Mouse (Mus musculus): ENCODE measurements around the gene Serinc3.
A peak's percentile ranks its signal among the peaks of the same experiment; 100 is the strongest.

Gene Serinc3

DNA sequence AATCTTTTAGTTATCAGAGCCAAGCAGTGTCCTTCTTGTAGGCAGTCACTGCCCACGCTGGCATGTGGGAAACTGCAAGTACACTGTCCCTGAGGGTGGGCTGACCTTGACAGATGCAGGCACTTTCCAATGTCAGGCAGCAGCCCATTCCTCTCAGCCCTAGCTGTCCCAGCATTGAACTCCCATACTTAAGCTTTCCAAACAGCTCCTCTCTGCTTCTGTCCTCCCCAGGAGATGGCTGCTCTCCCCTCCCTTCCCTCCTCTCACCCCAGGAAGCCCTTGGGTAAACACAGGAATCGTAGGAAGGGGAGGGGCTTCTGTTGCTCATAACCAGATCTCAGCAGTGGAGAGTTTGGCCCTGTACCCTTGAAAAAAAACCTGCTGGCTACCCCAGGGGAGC lies 49.8 kb downstream of the Serinc3 start:
- no peak for DNase-seq (ENCODE audit: low spot score in 2 of 2)

DNA sequence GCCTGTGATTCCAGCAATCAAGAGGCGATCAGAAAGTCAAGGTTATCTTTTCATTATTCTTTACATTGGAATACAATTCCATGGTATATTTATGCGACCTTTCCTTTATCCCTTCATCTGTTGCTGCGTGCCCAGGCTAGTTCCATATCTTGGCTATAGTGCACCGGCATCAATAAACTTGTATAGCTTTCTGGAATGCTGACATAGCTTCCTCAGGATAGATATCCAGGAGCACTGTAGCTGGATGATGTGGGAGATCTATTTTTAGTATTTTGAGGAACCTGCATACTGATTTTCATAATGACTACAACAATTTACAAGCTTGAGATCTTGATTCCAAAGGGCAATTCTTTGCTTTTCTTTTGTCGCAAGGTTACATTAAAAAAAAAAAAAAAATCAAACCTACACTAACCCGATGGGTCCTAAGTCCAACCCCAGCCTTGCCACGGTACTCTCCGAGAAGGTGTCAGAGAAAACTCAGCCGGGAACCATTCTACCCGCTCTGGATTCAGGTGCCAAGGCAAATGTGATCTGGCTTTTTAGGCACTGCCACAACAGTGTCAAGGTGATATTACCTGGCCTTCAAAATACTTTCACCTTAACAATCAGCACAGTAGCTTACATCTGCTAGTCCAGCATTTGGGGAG lies 51.2 kb downstream of the Serinc3 start:
- DNase-seq (ENCODE audit: low spot score in 2 of 2), result no peak

DNA sequence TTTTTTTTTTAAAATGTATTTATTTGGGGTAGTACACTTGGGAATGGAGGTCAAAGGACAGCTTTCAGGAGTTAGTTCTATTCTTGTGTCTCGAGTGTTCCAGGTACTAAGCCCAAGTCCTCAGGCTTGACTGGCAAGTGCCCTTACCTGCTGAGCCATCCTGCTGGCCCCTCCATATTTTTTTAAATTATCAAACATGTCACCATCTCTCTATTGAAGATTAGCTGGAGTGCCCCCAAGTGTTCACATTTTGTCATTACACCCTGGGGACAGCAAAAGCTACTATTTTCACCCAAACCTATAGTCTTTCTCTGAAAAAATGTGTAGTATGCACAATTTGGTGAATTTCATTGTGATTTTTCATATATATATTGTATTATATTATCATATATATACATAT lies 52.8 kb downstream of the Serinc3 start:
- DNase-seq (ENCODE audit: low spot score in 2 of 2), result peak in 1 of 2 experiments; percentile 67

DNA sequence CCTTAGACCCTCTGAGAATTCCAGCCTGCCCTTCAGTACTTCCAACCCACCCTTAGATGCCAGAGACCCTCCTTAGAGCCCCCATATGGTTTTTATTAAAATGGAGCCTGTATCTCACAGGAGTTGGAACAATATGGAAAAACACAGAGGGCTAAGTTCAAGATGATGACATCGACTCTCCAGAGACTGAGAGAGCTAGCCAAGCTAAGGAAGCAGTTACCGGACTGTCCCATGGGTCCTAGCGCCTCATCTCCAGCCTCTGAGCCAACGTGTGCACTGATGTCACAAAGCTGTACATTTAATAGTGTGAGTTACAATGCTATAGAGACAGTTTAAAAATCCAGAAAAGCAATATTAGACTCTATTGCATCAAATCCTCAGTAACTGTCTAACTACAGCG lies 53.9 kb downstream of the Serinc3 start:
- no peak for DNase-seq (ENCODE audit: low spot score in 2 of 2)

DNA sequence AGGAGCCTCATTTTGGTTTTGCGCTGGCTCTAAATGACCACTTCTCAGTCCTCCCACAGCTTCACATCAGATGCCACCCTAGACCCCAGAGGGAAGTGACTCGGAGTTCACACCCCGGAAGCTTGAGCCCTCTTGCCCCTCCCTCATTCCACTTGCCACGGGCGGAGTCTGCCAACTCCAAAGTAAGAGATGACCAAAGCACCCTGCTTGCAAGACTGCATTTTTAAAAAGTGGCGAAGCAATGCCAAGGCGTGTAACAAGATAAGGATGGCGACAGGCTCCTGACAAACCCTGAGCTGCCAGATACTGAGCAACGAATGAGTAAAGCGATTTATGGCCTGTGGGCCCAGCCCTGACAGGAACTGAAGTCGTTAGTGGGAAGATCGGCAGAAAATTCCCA lies 54.7 kb downstream of the Serinc3 start:
- no peak for DNase-seq (ENCODE audit: low spot score in 2 of 2)

DNA sequence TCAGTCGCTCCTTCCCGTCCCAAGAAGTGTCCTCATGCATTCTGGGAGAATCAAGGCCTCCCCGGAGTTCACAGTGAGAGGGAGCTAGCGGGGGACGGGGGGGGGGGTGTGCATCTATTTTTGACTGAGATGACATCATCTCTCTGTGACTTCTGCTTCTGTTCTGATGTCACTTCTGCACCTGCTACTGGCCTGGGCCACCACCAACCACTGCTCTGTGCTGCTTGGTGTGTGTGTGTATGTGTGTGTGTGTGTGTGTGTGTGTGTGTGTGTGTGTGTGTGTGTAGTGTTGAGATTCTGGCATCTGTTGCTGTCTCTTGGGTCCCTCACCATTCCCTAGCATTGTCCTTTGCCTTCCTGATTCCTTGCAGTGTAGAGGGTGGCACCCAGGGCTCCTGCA lies 57.4 kb downstream of the Serinc3 start:
- DNase-seq (ENCODE audit: low spot score in 2 of 2), result no peak

DNA sequence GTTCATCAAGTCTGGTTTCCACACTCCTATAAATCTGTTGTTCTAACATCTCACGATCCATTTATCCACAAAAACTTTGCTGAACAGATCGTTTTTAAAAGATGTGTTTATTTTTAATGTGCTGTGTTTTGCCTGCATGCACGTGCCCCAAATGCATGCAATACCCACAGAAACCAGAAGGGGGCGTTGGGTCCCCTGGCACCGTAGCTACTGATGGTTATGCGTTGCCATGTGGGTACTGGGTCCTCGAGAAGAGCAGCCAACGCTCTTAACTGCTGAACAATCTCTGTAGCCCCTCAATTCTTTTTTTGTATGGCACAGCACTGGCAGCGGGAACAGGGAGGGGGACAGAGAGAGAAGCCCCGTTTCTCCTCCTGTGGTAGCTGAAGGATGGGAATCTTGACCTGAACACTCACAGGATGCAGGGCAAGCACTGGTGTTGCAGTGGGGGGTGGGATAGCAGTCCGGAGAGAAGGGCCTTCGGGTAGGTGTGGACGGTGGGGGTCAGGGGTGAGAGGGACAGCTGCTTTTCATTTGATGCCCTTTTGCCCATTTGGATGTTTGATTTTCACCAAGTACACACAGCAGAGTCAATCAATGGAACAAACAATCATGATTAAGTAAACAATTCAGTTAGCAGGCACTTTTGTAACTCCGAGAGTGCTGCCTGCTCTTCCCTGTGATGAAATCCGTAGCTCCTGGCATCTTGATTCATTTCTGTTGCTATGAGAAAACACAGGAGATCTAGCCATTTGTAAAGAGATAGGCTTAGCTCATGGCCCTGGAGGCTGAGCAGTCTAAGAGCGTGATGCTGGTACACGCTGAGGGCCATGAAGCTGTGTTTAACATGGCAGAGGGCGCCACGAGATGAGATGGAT lies 58.3 kb downstream of the Serinc3 start:
- DNase-seq (ENCODE audit: low spot score in 2 of 2), result peak; percentile 54 to 79

DNA sequence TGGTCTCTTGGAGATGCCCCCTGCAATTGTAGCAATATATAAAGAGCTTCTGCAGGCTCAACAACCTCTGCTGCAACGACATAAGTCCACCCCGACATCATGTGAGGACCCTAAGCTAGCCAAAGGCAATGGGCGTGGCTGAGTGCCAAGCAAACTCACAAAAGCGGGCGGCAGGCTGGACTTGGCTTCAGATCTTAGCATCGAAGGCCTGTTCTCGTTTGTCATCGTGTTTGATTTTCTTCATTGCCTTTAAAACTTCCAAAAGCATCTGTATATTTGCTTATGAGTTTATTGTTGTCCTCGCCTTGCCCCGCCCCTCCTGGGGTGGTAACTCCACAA lies 60.9 kb downstream of the Serinc3 start:
- no peak for DNase-seq (ENCODE audit: low spot score in 2 of 2)

DNA sequence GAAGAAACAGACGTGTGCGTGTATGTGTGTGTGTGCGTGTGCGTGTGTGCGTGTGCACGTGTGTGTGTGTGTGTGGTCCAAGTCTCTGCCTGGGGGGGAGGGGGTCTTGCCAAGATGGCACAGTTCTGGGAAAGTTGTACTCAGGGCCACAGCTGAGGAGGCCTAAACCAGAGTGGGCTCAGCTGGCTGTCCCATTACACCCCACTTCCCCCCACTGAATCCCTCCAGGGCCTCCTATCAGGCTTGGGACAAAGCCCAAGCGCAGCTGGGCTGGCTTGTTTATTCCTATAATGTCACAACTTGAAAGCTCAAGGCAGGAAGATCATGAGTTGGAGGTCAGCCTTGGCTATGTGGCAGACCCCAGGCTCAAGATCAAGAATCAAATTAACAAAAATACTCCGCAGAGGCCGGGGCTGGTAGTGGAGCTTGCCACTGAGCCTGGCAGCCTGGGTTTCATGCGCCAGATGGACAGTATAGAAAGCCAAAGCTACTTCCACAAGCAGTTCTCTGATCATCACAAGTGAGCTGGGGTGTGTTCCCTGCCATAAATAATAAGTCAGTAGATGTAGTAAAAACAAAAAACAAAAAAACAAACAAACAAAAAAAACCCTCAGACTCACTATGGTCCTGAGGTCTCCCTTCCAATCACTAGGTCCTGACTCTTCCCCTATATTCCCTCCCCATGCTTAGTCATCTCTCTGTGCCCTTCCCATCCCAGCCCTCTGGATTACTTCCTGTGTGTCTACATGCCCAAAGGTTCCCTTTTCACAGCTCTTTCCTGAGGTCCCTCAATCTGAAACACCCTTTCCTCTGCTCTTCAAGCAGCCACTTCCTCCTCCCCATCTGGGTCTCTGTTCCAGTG lies 61.5 kb downstream of the Serinc3 start:
- DNase-seq (ENCODE audit: low spot score in 2 of 2), result no peak

DNA sequence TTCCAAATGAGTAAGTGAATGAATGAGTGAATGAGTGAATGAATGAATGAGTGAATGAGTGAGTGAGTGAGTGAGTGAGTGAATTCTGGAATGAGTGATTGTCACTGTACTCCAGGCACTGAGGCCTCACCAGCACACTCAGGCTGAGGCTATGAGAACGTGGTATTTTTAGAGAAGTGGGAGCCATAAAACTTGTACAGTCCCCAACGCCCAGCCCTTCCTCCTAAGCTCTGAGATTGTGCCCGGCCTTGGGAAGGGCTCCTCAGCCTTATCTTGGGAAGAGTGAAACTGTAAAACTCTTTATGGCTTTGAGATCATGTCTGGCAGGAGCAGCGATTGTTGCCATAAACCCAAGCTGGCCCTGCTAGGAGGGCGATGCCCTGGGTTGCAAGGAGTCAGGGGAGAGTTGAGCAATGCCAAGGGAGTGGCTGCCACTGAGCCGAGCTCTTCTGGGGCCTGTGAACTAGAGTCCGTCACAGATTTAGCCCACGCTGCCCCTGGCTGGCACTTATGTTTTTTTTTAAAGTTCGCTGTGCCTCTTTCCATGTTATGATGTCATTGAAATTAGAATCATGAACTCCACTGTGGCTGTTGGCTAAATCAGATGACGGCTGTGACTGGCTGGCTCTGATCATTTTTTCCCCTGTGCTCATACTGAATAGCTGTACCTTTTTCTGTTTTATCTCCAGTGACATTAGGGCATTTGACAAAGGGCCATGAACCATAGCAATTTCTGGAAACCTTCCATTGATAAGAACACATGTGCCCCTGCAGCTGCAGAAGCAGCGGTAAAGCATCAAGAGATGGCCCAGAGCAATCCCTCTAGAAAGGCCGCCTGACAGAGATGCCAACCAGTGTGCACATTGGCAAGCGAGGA lies 64.6 kb downstream of the Serinc3 start:
- DNase-seq (ENCODE audit: low spot score in 2 of 2), result no peak

DNA sequence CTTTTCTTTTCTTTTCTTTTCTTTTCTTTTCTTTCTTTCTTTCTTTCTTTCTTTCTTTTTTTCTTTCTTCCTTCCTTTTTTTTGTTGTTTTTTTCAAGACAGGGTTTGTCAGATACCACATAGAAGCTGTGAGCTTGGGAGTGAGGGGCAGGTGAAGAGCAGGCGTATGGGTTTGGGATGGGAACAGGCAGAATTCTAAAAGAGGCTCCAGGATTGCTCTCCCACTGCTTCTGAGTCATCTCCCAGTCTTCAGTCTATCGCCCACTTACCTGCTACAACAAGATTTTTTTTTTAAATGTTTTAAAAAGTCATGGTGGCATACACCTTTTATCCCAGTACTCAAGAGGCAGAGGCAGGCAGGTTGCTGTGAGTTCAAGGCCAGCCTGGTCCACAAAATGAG lies 66.9 kb downstream of the Serinc3 start:
- no peak for DNase-seq (ENCODE audit: low spot score in 2 of 2)

DNA sequence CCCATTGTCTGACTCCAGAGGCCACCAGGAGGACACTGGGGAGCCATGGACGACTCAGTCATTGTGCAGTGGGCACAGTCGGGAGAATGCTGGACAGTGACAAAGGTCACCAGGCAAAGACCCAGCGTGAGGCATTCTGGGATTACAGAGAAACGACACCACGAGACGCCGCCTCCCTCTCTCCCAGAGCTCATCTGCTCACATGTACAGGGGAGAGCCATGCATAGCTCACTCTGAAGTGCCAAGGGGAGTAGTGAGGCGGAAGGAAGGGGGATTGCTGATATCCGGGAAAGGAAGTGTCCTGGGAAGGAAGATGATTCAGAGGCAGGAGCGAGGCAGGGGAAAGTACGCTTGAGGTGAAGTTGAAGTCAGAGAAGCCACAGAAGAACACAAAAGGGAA lies 69.7 kb downstream of the Serinc3 start:
- DNase-seq (ENCODE audit: low spot score in 2 of 2), result no peak

DNA sequence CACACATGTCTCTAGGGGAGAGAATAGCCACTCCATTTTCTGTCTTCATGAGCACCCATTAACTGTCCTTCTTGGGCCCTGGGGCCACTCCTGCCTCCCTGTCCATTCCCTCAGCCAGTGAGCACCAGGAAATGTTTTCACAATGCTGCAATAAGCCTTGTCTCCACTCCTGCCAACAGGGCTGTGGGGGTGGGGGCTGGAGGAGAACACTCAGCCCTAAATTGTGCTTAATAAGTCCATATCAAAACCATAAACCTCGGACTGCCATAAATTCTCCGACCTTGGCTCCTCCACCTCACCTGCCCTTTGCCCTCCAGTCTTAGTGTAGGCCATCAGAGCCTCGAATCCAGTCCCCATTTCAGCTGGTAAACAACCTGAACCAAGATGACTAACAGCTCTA lies 70.6 kb downstream of the Serinc3 start:
- DNase-seq (ENCODE audit: low spot score in 2 of 2), result no peak

Data from spleen, postnatal 10 days (tissue).